Mouse (Mus musculus) G1E (cell line): ENCODE data around the gene Kpna2. TPM values are rescaled to one million over a fixed set of nuclear protein-coding genes. Genes with fewer than 3 reads are reported as not detected.

Experiments
- ATAC-seq: 2 replicates; pipeline ENCODE4 v1.8.0; 2016; ENCODE audit warnings: mild to moderate bottlenecking; ENCODE audit not compliant: insufficient number of reproducible peaks, poor library complexity, low FRiP score, severe bottlenecking; ENCODE audit errors: extremely low read depth
- DNase-seq: peaks from one replicate; pipeline ENCODE4 v3.0.0; 2012; ENCODE audit warnings: low spot score
- H3K27me3 ChIP-seq: 2 replicates; pipeline ENCODE4 v1.6.1; 2012; ENCODE audit warnings: mild to moderate bottlenecking, low read length, inconsistent platforms; ENCODE audit not compliant: insufficient read depth
- H3K36me3 ChIP-seq: replicated peaks from 2 replicates; pipeline ENCODE3; 2012; ENCODE audit warnings: mild to moderate bottlenecking, inconsistent platforms
- H3K4me1 ChIP-seq: 2 replicates; pipeline ENCODE4 v1.6.1; 2012; ENCODE audit warnings: low read depth, low read length, inconsistent platforms, mixed read lengths; ENCODE audit not compliant: insufficient read depth
- H3K4me3 ChIP-seq: 2 replicates; pipeline ENCODE4 v1.5.1; 2012; ENCODE audit warnings: low read depth, mild to moderate bottlenecking, inconsistent platforms, low read length, moderate library complexity, mixed read lengths
- H3K9me3 ChIP-seq: replicated peaks from 2 replicates; pipeline ENCODE4 v1.6.1; 2012; ENCODE audit warnings: inconsistent platforms
- CTCF ChIP-seq: IDR thresholded peaks from 2 replicates; pipeline ENCODE4 v1.5.1; 2012; ENCODE audit warnings: low read depth, low read length, inconsistent platforms, mixed read lengths
- GATA1 ChIP-seq: IDR thresholded peaks from 2 replicates; pipeline ENCODE4 v1.6.1; 2012; ENCODE audit warnings: borderline replicate concordance, low read length, inconsistent platforms, mixed read lengths
- GATA2 ChIP-seq: IDR thresholded peaks from 2 replicates; pipeline ENCODE4 v1.6.1; 2012; ENCODE audit warnings: low read depth, low read length, inconsistent platforms, borderline replicate concordance
- POLR2AphosphoS5 ChIP-seq: IDR thresholded peaks from 2 replicates; pipeline ENCODE4 v1.6.1; 2012; ENCODE audit warnings: low read depth, low read length, inconsistent platforms; ENCODE audit not compliant: insufficient replicate concordance
- TAL1 ChIP-seq: conservative IDR thresholded peaks from 2 replicates; pipeline ENCODE4 v1.6.1; 2012; ENCODE audit warnings: low read depth, low read length, inconsistent platforms, mixed read lengths
- polyA plus RNA-seq: library from polyadenylated mRNA; stranded (reverse); fragments of >175 nt; gene quantifications from 2 replicates; pipeline ENCODE4 v1.2.3, GENCODE M21; 2012
- total RNA-seq, 2 experiments: library from RNA; stranded (forward) in 1 of 2; stranded (reverse) in 1 of 2; fragments of 200-1000 nt in 1 of 2; fragments of >200 nt in 1 of 2; fragmentation: Nextera tagmentation in 1 of 2; gene quantifications; 2 replicates each; pipeline ENCODE4 v1.2.3; 2014 to 2017

Kpna2 gene
- total RNA-seq (2014; fragmentation: Nextera tagmentation) (302 and 432 TPM in 2 replicates), total RNA-seq (2017) (62.0 and 66.2 TPM in 2 replicates), polyA plus RNA-seq (13.7 and 16.5 TPM in 2 replicates)

GRCm38 (mm10) chr11:106999151-106999948 lies at the start of gene Kpna2:
TSS of gene Kpna2 (minus strand) at chr11:106999541.
- ATAC-seq = peak; percentile 80
- H3K4me1 ChIP-seq = peaks cover 29% of the 10 kb centered on the region
- H3K9me3 ChIP-seq = no peaks in the 10 kb centered on the region
- TF ChIP-seq GATA2 (no peak), GATA1 (no peak), POLR2AphosphoS5 (no peak)
- H3K4me3 ChIP-seq = peak within 1 kb of the TSS; percentile 98
- peak; percentile 91 for DNase-seq
- peaks cover 35% of the 10 kb centered on the region for H3K36me3 ChIP-seq
- 0 out of 2 replicates have a peak, but pooled peaks cover 2% of the 10 kb centered on the region for H3K27me3 ChIP-seq

- H3K36me3 ChIP-seq = peaks cover 63% of the 10 kb centered on the region
- ATAC-seq (no peak), DNase-seq (no peak)
- TF ChIP-seq CTCF = no peak
- no peak for TF ChIP-seq GATA2
- no peak for TF ChIP-seq GATA1
- no peak for TF ChIP-seq POLR2AphosphoS5
- TF ChIP-seq TAL1 = no peak
- H3K9me3 ChIP-seq = no peaks in the 10 kb centered on the region
- H3K27me3 ChIP-seq = no peaks in the 10 kb centered on the region
- no peak overlapping the region for H3K4me3 ChIP-seq
- H3K4me1 ChIP-seq = peaks cover 14% of the 10 kb centered on the region
These were observed 47.7 kb upstream of the Kpna2 start for GRCm38 (mm10) chr11:107046766-107047620.

GRCm38 (mm10) chr11:107045546-107045945 lies 46.2 kb upstream of the Kpna2 start:
- TF ChIP-seq TAL1 = no peak
- TF ChIP-seq CTCF = no peak
- no peak for TF ChIP-seq POLR2AphosphoS5
- TF ChIP-seq GATA2 = no peak
- no peak for TF ChIP-seq GATA1
- H3K27me3 ChIP-seq = no peaks in the 10 kb centered on the region
- peaks cover 14% of the 10 kb centered on the region for H3K4me1 ChIP-seq
- DNase-seq = no peak
- H3K9me3 ChIP-seq = no peaks in the 10 kb centered on the region
- H3K4me3 ChIP-seq = no peak overlapping the region
- no peak for ATAC-seq
- H3K36me3 ChIP-seq = peaks cover 66% of the 10 kb centered on the region

- DNase-seq = peak; percentile 57
- peak; percentile 90 for ATAC-seq
- Histone ChIP-seq H3K4me3 (no peak overlapping the region), H3K36me3 (peaks cover 74% of the 10 kb centered on the region), H3K4me1 (peaks cover 14% of the 10 kb centered on the region), H3K9me3 (no peaks in the 10 kb centered on the region), H3K27me3 (no peaks in the 10 kb centered on the region)
- no peak for TF ChIP-seq GATA1
- no peak for TF ChIP-seq TAL1
- TF ChIP-seq GATA2 = no peak
- peak; percentile 87 for TF ChIP-seq CTCF
These were observed 45.0 kb upstream of the Kpna2 start for GRCm38 (mm10) chr11:107044321-107044720.

GRCm38 (mm10) chr11:107043361-107043760 lies 44.0 kb upstream of the Kpna2 start:
- no peak overlapping the region for H3K4me3 ChIP-seq
- no peaks in the 10 kb centered on the region for H3K9me3 ChIP-seq
- ATAC-seq (no peak), DNase-seq (no peak)
- H3K27me3 ChIP-seq = no peaks in the 10 kb centered on the region
- peaks cover 83% of the 10 kb centered on the region for H3K36me3 ChIP-seq
- peaks cover 14% of the 10 kb centered on the region for H3K4me1 ChIP-seq
- TF ChIP-seq GATA2 (no peak), GATA1 (no peak), POLR2AphosphoS5 (no peak)

GRCm38 (mm10) chr11:107041396-107041795 lies 42.1 kb upstream of the Kpna2 start:
- TF ChIP-seq GATA1 (no peak), TAL1 (no peak), POLR2AphosphoS5 (no peak), CTCF (no peak), GATA2 (no peak)
- no peaks in the 10 kb centered on the region for H3K9me3 ChIP-seq
- DNase-seq (no peak), ATAC-seq (no peak)
- no peaks in the 10 kb centered on the region for H3K27me3 ChIP-seq
- peaks cover 14% of the 10 kb centered on the region for H3K4me1 ChIP-seq
- H3K4me3 ChIP-seq = no peak overlapping the region
- peaks cover 83% of the 10 kb centered on the region for H3K36me3 ChIP-seq
